Mouse (Mus musculus): ENCODE results near the gene Ccdc167.
"Not testable (repeated sequence)": the region's sequence is repeated elsewhere in the genome, so short reads cannot be mapped to it uniquely, and the experiment has no call there.

The Ccdc167 gene

DNA sequence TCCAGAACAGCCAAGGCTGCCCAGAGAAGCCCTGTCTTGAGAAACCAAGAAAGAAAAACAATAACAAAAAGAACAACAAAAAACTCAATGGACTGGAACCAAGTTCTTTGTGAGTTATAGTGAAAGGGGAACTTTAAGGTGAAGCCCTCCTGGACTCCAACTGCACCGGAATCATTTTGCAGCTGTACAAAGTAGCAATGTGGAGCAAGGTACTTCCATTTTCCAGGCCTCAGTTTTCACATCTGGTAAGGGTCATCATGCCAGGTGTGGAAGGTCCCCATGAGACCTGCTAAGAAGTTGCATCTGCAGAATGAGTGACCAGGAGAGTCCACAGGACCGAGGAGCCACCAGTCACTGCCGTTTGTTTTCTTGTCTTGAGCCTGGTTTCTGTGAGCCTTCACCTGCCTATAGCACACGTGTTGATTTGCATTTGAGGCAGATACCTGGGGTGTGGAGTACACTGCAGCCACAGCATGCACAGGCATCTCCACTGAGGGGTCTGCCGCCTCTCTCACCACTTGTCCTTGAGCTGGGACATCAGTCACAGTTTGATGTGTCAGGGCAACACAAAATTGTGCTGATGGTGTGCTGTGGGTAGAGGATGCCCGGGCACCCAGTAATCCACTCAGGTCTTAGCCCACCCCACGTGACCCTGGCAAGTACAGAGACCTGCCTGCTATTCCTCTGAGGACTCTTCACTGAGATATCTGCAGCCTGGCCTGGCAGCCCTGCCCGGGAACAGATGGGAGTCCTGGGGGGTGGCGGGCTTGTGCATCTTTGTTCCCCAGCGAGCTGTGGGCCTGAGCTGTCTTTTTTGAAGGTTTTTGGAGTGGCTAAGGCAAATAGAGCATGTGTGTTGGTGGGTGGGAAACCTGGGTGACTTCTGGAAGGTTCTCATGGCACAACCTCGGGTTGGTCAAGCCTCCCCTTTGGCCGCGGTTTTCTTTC is 3.1 kb upstream of the Ccdc167 start:
- DNase-seq (ENCODE audit: low read depth, low spot score), result no peak

DNA sequence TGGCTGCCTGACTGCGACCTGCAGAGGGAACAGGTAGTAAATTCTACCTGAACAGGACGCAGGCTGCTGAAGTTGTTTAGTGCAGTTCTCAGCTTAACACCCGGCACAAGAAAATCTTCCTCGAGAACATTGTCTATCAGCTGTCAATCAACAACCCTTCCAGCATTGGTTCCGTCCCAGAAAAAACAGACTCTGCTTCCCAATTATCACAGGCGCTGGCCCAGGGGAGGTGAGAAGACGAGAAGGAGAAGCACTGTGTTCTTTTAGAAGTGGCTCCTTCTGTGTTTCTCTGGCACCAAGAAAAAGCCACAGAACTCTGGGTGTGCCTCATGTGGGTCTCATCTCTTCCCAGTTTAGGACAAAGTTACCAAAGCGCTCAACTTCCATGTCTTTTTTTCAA is 1.8 kb upstream of the Ccdc167 start:
- DNase-seq (ENCODE audit: low read depth, low spot score), result no peak

DNA sequence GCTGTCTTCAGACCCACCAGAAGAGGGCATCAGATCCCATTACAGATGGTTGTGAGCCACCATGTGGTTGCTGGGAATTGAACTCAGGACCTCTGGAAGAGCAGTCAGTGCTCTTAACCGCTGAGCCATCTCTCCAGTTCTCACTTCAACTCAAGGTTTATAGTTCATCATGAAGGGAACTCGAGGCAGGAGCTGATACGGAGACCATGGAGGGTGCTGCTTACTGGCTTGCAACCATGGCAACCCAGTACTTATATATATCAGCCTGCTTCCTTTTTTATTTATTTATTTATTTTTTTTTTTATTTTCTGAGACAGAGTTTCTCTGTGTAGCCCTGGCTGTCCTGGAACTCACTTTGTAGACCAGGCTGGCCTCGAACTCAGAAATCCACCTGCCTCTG is 3.1 kb downstream of the Ccdc167 start:
- DNase-seq (ENCODE audit: low read depth, low spot score), result not testable (repeated sequence)

DNA sequence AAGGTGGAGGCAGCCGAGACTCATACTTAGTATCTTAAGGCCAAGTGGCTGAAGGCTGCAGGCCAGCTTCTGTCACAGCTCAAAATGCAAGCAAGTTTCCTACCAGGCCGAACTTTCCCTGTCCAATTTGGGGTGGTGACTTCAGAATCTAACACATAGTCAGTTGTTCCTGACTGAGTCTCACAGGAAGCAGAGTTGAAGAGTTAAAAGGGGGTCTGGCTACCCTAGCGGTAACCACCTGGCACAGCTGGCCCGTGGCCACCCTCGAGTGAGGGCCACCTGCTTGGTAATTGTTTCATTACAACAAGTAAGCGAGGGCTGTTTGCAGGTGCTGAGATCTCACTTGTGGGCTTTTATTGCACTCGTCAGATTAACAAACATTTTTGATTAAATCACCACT is 4.3 kb downstream of the Ccdc167 start:
- DNase-seq (ENCODE audit: low read depth, low spot score), result no peak

DNA sequence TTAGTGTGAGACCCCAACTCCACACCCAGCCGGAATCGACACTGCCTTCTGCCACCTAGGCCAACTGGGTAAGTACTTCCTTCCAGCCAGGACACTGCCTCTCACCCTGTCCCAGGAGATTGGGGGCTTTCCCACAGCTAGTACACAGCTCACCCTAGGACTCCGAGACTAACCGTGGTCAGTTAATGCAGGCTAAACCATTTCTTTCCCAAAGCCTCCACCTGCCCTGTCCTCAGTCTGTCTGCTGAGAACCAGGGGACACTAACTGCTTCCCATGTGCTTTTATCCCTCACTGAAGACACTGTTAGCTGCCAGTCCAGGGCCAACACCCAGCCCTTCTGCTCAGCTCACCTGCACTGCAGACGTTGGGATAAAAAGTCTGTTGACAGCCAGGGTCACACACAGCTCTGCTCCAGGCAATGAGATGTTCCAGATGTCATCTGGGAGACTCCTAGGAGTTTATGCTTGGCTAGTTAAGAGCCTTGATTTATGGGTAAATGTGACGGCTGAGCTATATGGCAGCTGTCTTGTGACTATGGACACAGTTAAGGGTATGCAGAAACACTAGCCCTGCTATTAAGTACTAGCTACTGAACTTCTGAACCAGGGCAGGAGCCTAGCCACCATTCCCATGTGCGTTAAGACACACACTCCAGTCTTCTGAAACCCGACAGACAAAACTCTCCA is 5.0 kb downstream of the Ccdc167 start:
- no peak for DNase-seq (ENCODE audit: low read depth, low spot score)

DNA sequence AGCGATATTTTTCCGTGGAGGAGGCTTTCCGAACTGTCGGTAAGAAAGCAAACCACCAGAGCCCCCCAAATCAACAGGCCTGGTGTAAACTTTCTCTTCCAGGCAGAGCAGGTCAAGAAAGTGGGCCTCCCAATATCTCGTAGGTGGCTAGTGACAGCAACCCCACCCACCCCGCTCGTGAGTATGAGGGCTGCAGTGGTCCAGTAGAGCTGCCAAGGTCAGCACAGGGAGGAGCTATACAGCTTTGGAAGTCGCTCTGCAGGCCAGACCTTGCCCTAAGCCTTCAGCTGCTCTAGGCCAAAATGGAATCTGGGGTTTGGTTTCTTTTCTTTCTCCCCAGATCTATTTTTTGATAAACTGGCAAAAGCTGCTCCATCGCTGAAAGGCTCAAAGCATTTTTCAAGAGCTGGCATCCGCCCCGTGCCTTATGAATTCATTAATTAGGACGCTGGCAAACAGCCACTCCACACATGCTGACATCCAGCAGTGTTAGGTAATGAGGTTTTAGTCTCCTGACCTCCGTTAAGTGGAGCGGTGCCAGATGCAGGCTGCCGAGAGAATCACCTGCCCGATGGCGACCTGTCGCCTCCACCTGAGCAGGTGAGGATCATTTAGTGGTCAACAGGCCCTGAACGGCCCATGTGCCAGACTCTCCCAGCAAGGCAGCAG is 5.6 kb downstream of the Ccdc167 start:
- DNase-seq (ENCODE audit: low read depth, low spot score), result no peak

DNA sequence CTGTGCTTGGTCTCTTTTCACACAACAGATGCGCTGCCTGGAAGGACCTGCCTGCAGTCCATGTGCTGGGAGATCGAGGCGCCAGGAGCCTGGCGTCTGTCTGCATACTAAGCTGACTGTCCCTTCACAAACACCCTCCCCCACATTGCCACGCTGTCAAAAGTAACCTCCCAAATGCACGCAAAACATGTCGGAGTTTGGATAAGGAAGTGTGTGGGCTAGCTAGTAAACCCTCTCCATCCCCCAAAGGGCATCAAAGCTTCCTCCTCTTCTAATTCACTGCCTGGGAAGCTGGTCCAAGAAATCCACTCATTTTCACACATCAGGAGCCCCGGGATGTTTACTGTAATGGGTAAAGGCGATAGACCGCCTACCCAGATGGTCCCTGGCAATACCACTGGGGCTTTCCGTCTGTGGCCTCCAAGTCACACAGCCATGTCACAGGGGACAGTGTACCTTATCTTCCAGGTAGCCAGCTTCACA is 6.2 kb downstream of the Ccdc167 start:
- DNase-seq (ENCODE audit: low read depth, low spot score), result no peak

DNA sequence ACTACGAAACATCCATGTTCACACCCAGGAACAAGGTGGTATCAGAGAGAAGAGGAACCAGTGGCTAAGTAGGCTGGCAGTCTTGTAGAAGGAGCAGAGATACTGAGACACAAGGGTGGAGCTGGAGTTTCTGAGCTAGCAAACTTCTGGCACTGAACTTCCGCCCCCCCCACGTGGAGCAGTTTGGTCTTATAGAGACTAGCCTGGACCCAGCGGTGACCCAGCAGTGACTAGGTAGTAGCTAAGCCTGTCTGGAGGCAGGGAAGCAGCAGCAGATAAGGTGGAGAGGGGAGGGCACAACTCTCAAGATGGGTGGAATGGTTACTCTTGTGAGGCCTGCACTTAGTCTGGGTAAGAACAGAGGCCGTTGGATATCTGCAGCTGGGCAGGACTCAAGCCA is 8.1 kb downstream of the Ccdc167 start:
- no peak for DNase-seq (ENCODE audit: low read depth, low spot score)

DNA sequence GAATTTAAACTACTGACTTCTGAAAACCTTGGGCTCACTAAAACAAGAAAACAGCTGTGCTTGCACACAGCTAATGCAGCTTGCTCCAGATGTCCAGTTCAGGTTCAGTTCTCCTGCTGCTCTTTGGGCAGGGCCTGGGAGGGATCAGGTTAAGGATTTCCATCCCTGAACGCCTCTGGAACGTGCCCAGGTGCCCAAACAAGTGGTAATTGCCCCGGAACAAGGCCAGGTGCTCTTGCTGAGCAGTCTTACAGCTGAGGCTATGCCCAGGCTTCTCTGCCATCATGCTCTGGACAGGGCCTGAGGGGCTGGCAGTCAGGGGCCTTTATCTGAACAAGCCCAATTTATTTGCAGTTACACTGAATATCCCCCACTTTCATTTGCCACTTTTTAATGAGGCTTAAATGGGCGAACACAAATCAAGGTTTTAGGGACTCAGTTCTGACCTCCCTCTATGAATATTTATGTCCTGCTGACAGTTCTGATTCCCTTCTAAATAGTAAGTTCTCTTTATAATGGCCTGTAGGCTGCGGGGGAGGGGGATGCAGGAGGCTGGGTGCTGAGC is 9.8 kb downstream of the Ccdc167 start:
- DNase-seq (ENCODE audit: low read depth, low spot score), result no peak

DNA sequence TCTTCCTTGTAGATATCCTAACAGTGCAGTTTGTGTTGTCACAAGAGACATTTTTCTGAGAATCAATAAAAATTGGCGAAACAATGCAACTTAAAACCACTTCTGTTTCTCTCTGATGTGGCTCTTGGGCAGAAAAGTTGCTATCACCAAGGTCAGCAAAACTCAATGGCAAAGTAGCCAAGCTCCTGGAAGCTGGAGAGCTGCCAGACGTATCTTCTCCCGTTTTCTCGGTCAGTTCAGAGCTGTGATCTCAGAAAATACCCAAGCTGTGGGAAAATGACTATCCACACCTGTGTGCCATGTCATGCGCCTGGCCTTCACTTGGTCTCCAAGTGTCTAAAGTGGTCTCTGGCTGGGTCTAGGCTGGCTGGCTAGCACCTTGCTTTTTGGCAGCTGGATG is 11.0 kb downstream of the Ccdc167 start:
- DNase-seq (ENCODE audit: low read depth, low spot score), result no peak

DNA sequence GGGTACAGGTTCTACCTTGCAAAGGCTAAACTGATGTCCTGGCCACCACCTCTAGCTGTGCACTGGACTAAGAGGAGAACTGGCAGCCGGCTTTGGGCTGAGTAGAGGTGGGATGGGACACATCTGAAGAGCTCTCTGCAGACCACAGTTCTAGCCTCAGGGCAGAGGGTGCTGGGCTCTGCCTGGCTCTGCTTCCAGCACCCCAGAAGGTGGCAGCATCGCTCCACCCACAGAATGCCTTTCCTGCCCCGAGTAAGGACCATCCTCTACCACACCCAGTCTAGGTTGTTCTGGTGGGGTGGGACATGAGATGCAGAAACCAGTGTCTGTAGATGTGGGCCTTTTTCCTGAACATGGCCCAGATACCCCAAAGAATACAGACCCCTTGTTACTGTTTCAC is 12.1 kb downstream of the Ccdc167 start:
- DNase-seq (ENCODE audit: low read depth, low spot score), result peak; percentile 75

DNA sequence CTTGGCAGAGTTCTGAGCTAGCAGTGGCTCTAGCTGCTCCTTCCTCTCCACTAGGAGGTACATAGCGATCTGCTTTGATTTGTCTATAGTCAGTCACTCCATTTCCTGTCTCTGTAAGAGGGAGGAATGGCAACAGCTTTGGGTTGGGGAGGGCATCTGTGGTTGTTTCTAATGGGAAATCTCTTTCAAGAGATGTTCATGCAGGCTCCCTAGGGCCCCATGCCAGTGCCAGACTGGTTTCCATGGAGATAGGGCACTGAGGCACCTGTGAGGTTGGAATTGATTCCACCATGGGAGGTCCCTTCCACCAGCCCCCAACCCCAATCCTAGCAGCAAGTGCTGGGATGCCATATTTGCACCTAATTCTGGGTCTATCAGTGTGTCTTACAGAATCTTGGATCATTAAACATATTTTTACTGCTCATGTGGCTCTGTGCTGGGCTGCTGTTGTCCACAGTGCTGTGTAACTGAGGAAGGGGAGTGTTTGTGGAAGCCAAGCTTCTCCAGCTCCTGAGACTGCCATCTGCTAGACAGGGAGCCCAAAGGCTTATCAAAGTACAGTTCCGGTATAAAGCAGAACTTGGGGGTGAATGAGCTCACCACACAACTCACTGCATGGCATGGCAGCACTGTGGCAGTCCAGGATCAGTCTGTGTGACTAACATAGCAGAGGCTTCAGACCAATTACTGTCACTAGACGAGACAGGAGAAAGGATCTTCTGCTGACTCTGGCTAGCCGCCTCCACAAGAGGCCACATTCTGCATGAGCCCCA is 13.7 kb downstream of the Ccdc167 start:
- DNase-seq (ENCODE audit: low read depth, low spot score), result no peak

DNA sequence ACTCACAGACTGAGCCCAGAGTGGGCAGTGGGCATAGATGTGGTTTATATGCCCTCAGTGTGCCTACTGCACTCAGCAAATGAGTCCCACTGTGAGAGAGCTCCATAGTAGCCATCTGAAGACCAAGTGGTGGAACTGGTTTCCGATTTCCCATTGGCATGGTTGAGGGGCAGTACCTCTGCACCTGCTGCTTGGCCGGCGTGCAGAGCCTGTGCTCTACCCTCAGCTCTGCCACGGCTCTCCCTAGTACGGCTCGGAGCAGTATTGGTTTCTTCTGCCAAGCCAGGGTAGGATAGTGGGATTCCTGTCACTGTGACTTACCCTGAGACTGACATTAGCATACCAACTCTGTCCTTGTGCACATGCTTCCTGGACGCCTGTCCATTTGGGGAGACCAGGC is 16.3 kb downstream of the Ccdc167 start:
- no peak for DNase-seq (ENCODE audit: low read depth, low spot score)

DNA sequence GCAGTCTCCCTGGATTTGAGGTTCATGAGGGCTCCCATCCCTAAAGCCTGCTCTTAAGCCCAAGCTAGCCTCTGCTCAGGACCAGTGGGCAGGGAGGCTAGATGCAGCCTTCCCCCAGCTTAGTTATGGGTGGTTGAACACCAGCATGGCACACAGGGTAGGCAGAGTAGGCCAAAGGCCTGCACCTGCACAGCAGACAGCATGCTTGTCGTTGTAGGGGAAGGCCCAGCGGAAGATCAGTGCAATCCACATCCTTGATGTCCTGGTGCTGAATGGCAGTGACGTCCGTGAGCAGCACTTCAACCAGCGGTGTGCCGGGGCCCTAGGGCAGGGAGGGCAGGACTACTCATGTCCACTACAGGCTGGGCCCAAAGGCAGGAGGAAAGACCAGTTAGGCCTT is 18.4 kb downstream of the Ccdc167 start:
- no peak for DNase-seq (ENCODE audit: low read depth, low spot score)

DNA sequence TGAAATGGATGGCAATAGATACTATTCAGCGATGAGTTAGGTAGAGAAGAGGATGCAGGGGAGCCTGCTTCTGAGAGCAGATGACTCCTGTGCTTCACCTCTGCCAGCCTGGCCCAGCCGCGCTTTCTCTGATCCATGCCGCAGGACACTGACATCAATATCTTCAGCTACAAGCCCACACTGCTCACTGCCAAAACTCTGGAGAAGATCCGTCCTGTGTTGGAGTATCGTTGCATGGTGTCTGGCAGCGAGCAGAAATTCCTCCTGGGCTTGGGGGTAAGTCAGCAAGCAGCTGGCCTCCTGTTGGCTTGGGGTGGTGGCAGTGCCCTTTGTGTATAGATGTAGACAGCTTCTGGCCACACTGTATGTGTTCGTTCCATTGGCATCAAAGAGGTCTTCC is 19.9 kb downstream of the Ccdc167 start:
- no peak for DNase-seq (ENCODE audit: low read depth, low spot score)

DNA sequence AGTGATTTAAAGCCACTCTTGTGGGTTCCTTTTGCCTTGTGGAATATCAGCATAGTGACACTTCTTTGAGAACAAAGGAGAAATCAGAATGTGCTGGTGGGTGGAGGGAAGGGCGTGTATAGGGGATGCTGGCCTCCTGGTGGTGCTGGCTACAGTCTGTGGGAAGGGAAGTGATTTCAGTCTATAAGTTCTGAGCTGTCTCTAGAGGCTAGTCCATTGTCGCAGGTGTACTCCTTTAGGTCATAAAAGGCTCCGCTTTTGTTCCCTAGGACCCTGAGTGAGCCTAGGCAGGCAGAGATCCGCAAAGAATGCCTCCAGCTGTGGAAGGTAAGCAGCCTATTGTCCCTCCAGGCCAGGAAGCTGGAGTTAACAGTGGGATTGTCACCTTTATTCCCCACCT is 22.3 kb downstream of the Ccdc167 start:
- DNase-seq (ENCODE audit: low read depth, low spot score), result peak; percentile 83

DNA sequence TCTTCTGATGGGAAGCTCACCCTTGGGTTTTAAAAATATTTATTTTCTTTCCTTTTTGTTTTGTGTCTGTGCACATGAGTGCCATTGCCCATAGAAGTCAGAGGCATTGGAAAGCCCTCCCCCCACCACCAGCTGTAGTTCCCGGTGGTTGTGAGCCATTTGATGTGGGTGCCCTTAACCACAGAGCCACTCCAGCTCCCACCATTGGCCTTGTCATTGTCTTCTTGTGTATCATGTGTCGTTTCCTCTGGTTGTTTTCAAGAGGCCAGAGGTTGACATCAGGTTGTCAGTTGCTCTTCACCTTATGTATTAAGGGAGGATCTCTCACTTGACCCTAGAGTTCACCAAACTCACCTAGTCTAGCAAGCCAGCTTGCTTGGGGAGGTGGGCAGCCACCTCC is 23.3 kb downstream of the Ccdc167 start:
- no peak for DNase-seq (ENCODE audit: low read depth, low spot score)

DNA sequence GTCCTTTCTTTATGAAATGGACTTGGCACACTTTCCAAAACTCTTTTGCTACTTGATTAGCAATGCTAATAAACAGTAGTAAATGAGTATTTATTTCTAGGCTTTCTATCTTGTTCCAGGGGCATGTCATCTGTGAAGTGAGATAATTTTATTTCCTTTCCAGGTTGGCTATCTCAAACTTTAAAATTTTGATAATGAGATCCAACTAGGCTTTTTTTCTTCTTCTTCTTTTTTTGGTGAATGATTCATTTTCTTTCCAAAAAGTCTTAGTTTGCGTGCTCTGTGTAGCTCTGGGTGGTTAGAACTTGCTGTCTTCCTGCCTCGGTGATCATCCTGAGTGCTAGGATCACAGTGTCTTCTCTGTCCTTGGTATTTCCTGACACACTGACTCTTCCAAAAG is 24.0 kb downstream of the Ccdc167 start:
- no peak for DNase-seq (ENCODE audit: low read depth, low spot score)

DNA sequence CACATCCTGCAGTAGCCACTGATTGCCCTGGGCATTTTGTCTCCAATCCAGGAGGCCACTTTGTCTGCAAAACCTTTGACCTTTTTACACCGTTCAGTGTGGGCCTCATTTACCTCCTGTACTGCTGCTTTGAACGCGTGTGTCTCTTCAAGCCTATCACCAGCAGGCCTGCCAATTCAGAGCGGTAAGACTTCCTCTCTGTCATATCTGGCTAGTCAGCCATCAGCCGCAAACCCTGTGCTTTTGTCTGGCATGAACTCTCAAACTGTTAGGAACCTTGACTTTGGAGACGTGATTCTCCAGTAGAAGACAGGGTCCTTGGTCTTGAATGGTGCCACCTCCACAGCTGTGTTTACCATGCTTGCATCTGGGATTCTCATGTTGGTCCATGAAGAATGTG is 26.6 kb downstream of the Ccdc167 start:
- DNase-seq (ENCODE audit: low read depth, low spot score), result no peak

DNA sequence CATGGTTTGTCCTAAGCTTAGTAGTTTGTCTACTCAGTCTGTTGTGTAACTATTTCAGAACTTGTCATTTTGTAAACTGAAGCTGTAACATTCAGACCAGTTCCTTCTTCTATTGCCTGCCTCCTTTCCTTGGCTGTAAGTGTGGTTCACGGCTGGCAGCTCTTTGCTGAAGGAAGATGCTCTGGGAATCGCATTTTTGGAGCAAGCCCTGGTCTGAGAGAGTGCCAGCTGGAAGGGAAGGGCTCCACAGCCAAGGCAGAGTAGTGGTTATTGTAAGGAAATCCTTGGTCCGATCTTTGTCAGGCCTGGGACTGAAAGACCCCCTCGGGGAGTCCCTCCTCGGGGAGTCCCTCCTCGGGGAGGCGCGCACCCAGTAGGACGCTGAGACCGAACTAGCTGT is 28.2 kb downstream of the Ccdc167 start:
- no peak for DNase-seq (ENCODE audit: low read depth, low spot score)

DNA sequence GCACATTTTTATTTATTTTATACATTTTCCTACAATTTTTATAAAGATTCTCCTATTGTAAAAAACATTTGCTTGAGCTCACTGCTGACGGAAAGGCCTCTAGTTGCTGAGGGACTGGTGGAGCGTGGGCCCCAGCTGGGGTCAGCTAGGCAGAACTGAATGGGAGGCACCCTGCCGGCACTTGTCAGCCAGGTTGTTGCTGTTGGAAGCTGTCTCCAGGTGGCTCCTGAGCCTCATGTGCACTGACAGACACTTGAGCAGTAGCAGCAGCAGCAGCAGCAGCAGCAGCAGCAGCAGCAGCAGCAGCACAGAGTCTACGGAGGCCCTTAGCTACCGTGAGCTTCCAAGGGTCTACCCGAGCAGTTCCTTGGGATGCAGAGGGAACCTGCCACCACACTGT is 29.5 kb downstream of the Ccdc167 start:
- no peak for DNase-seq (ENCODE audit: low read depth, low spot score)
